Mouse (Mus musculus) midbrain, embryonic 13.5 days (tissue): Measurements from ENCODE around the gene 1810046K07Rik. TPM values are rescaled to one million over a fixed set of nuclear protein-coding genes. Genes with fewer than 3 reads are reported as not detected.
A peak's percentile ranks its signal among the peaks of the same experiment; 100 is the strongest.

Experiments
- ATAC-seq: fragments of 200-750 bp; cut with Nextera tagmentation; 2 replicates; pipeline ENCODE4 v1.8.0; 2017; ENCODE audit warnings: mild to moderate bottlenecking, moderate TSS enrichment, moderate library complexity
- H3K27ac ChIP-seq: fragments of 300-500 bp; sonication (generic); 2 replicates; pipeline ENCODE4 v1.5.1; 2015; ENCODE audit warnings: inconsistent platforms, mild to moderate bottlenecking, moderate library complexity
- H3K27me3 ChIP-seq: fragments of 300-500 bp; sonication (generic); 2 replicates; pipeline ENCODE4 v1.6.1; 2015; ENCODE audit warnings: mild to moderate bottlenecking, inconsistent platforms
- H3K36me3 ChIP-seq: fragments of 300-500 bp; sonication (generic); 2 replicates; pipeline ENCODE4 v1.6.1; 2015; ENCODE audit warnings: mild to moderate bottlenecking, inconsistent platforms
- H3K4me1 ChIP-seq: fragments of 300-500 bp; sonication (generic); replicated peaks from 2 replicates; pipeline ENCODE4 v1.6.1; 2015; ENCODE audit warnings: inconsistent platforms
- H3K4me2 ChIP-seq: fragments of 300-500 bp; sonication (generic); replicated peaks from 2 replicates; pipeline ENCODE4 v1.6.1; 2015; ENCODE audit warnings: moderate library complexity, mild to moderate bottlenecking, inconsistent platforms
- H3K4me3 ChIP-seq: fragments of 300-500 bp; sonication (generic); replicated peaks from 2 replicates; pipeline ENCODE4 v1.5.1; 2015; ENCODE audit warnings: mild to moderate bottlenecking, inconsistent platforms
- H3K9ac ChIP-seq: fragments of 300-500 bp; sonication (generic); replicated peaks from 2 replicates; pipeline ENCODE4 v1.6.1; 2015; ENCODE audit warnings: mild to moderate bottlenecking, inconsistent platforms
- H3K9me3 ChIP-seq: fragments of 300-500 bp; sonication (generic); 2 replicates; pipeline ENCODE4 v1.6.1; 2016; ENCODE audit warnings: mild to moderate bottlenecking, inconsistent platforms
- WGBS: fragments of 180-500 bp; shearing (Covaris S2); methylation state at CpG from one replicate; pipeline ENCODE4 v1.1.7; 2015; 5-methylcytosine and 5-hydroxymethylcytosine counted together
- polyA plus RNA-seq: library from polyadenylated mRNA; unstranded; fragments of >200 nt; fragmentation: Nextera tagmentation; extraction: Ambion mirVana; gene quantifications from 2 replicates; pipeline ENCODE4 v1.2.1, GENCODE M21; 2015

The 1810046K07Rik gene
- polyA plus RNA-seq = not detected in 2 replicates

DNA sequence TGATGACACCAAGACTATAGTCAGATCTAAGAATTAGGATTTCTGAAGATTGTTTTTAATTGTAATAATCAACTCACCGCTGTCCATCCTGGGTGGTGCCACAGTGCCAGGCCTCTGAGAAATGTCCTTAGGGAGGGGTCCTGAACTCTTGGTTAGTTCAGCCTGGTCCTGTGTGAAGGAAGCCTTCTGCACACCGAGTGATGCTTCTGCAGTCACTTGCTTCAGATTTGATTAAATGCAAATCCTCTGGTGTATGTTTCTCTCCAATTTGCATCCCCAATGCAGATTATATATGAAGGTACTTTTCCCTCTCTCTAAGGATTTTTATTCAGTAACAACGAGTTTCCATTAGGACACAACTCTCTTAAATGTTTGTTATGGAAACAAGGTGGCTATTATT lies at the start of gene 1810046K07Rik:
TSS of gene 1810046K07Rik (minus strand) at position 187 of the 400 bp plus-strand sequence.
- H3K4me3 ChIP-seq = no peak within 1 kb of the TSS
- no peaks in the 10 kb centered on the region for H3K36me3 ChIP-seq
- no peak within 1 kb of the TSS for H3K9ac ChIP-seq
- no peaks in the 10 kb centered on the region for H3K4me1 ChIP-seq
- H3K4me2 ChIP-seq = no peak within 1 kb of the TSS
- H3K27me3 ChIP-seq = no peaks in the 10 kb centered on the region
- H3K27ac ChIP-seq = no peak within 1 kb of the TSS
- 83% methylated on average over 3 of the region's 3 CpGs for WGBS
- no peak for ATAC-seq
- H3K9me3 ChIP-seq = no peaks in the 10 kb centered on the region

DNA sequence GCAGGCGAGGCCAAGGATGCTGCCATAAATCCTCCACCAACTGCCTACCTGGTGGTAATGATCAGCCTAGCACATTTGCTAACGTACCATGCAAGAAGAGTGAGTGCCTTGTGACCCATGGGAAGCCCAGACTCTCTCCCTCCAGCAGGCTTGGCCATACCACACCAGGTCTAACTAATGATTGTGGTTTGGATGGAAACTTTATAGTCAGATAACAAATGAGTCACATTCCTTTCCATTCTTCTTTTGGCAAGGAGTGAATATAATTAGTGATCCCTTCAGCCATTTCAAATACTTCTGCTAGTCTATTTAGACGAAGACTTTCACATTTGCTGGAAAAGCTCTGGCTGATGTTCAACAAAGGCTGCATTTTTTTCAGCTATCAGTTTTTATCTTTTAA lies 40.8 kb upstream of the 1810046K07Rik start:
- Histone ChIP-seq H3K4me1 (no peaks in the 10 kb centered on the region), H3K9ac (no peak overlapping the region), H3K4me2 (no peak overlapping the region), H3K27ac (no peak overlapping the region), H3K9me3 (no peaks in the 10 kb centered on the region), H3K4me3 (no peak overlapping the region), H3K36me3 (no peaks in the 10 kb centered on the region), H3K27me3 (no peaks in the 10 kb centered on the region)
- no peak for ATAC-seq
- WGBS = 80% methylated on average over 3 of the region's 3 CpGs

DNA sequence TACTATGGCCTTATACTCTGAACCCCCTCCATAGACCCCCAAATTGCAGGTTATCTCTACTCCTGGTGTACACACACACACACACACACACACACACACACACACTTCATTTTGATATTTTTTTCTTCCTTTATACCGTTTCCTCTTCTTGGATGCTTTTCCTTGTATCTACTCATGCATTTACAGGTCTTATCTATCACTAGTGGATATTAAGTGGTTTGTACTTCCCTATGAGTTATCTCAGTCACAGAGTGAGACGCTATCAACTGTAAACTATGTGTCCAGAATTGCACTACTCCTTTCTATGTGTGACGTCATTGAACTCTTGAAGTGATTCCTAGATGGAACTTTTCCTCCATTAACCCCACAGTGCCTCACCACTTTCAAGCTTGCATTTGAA lies 38.4 kb upstream of the 1810046K07Rik start:
- no peak overlapping the region for H3K4me2 ChIP-seq
- no peaks in the 10 kb centered on the region for H3K4me1 ChIP-seq
- H3K4me3 ChIP-seq = no peak overlapping the region
- no peaks in the 10 kb centered on the region for H3K9me3 ChIP-seq
- no peaks in the 10 kb centered on the region for H3K36me3 ChIP-seq
- no peak overlapping the region for H3K27ac ChIP-seq
- no peak for ATAC-seq
- 95% methylated on average over 3 of the region's 3 CpGs for WGBS
- no peaks in the 10 kb centered on the region for H3K27me3 ChIP-seq
- no peak overlapping the region for H3K9ac ChIP-seq

DNA sequence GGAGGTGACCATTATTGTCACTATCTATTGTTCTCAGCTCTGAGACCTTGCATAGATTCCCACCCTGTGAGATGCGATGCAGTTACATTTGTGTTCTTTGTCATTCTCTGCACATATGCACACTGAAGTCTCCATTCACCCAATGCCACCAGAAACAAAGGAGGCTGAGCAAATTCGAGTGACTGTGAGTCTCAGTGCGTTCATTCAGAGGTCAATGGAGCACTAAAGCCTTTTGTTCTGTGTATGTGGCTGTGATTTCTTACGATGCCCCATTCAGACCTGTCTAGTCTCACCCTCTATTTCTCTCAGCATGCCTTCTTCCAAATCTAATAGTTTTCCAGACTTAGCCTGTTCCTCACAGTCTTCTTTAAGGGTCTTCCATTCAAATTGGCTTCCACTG lies 35.3 kb upstream of the 1810046K07Rik start:
- no peak overlapping the region for H3K27ac ChIP-seq
- WGBS = 5% methylated on average over 4 of the region's 4 CpGs
- no peak overlapping the region for H3K4me3 ChIP-seq
- no peak overlapping the region for H3K4me2 ChIP-seq
- H3K27me3 ChIP-seq = no peaks in the 10 kb centered on the region
- no peaks in the 10 kb centered on the region for H3K9me3 ChIP-seq
- ATAC-seq = no peak
- H3K4me1 ChIP-seq = no peaks in the 10 kb centered on the region
- H3K9ac ChIP-seq = no peak overlapping the region
- H3K36me3 ChIP-seq = no peaks in the 10 kb centered on the region

DNA sequence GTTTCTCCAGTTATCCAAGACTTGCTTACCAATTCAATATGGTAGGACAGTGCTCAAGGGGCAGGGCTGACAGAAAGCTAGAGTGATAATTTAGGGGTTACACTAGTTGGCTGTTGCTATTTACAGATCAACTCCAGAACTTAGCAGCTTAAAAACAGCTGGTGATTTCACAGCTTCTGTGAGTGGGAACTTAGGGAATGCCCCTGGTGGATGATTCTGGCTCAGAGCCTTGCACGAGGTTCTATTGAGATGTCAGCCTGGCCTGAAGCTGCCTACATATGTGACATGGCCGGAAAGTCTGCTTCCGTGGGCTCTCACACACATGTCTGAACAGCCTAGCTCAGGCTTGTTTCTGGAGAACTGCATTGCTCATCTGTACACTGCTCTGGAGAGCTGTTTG lies 24.8 kb upstream of the 1810046K07Rik start:
- ATAC-seq = no peak
- no peak overlapping the region for H3K27ac ChIP-seq
- H3K9ac ChIP-seq = no peak overlapping the region
- H3K4me2 ChIP-seq = no peak overlapping the region
- H3K4me1 ChIP-seq = no peaks in the 10 kb centered on the region
- no peaks in the 10 kb centered on the region for H3K27me3 ChIP-seq
- H3K36me3 ChIP-seq = no peaks in the 10 kb centered on the region
- 76% methylated on average over 3 of the region's 3 CpGs for WGBS
- H3K4me3 ChIP-seq = no peak overlapping the region
- no peaks in the 10 kb centered on the region for H3K9me3 ChIP-seq

DNA sequence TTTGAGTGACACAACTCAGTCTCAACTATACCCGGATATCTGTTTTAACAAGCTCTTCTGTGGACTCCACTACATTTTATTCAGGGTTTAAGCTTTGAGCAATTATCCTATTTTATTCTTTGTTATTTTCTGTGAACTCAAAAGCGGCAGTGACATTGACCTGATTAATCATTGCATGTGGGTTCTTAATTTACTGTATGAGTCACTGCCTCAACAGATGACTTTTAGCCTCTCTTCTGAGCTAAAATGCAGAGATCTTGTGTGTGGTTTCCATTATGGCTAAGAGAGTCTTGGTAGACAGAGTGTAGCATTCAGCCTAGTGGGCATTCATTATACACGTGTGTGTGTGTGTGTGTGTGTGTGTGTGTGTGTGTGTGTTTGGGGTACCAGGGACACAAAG lies 24.2 kb upstream of the 1810046K07Rik start:
- 85% methylated on average over 3 of the region's 3 CpGs for WGBS
- no peaks in the 10 kb centered on the region for H3K27me3 ChIP-seq
- H3K9me3 ChIP-seq = no peaks in the 10 kb centered on the region
- H3K27ac ChIP-seq = no peak overlapping the region
- H3K4me3 ChIP-seq = no peak overlapping the region
- no peak for ATAC-seq
- H3K4me1 ChIP-seq = no peaks in the 10 kb centered on the region
- H3K4me2 ChIP-seq = no peak overlapping the region
- H3K9ac ChIP-seq = no peak overlapping the region
- no peaks in the 10 kb centered on the region for H3K36me3 ChIP-seq

DNA sequence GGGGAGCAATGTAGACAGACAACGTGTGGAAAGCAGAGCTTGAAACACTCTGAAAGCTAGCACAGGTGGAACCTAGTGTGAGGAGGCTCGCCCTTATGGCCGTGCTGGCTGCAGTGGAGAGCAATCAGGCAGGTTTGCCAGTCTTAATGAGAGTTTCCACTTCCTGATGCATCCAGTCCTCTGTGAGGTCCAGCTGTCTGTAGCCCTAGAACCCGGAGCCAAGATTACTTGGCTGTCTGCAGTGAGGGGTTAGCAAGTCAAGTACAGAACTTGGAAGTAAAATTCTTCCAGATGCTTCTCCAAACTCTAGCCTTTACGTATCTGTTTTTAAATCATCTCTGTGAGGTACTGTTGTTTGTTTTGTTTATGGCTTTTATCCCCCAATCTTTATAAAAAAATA lies 20.7 kb upstream of the 1810046K07Rik start:
- no peak for ATAC-seq
- Histone ChIP-seq H3K4me2 (no peak overlapping the region), H3K9ac (no peak overlapping the region), H3K4me1 (no peaks in the 10 kb centered on the region), H3K9me3 (no peaks in the 10 kb centered on the region), H3K27me3 (no peaks in the 10 kb centered on the region), H3K4me3 (no peak overlapping the region), H3K36me3 (no peaks in the 10 kb centered on the region), H3K27ac (no peak overlapping the region)
- 91% methylated on average over 5 of the region's 5 CpGs for WGBS

DNA sequence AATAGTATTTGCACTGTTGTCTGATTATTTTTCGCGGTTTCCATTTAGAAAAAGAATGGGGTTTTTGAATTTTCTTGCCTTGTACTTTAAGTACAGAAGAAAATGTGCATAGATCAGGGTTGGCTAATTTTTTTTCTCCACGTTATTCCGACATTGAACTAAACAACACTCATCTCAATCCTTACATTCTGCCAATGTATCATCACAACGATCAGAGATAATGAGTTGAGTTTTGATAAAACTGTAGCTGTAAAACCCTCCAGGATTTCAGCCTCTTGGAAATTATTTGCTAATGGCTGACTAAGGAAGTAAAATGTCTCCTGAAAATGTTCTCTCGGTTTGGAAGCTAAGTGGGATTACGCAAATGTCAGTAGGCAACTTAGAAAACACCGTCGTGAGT lies 17.1 kb upstream of the 1810046K07Rik start:
- WGBS = 94% methylated on average over 9 of the region's 9 CpGs
- no peak overlapping the region for H3K4me3 ChIP-seq
- no peaks in the 10 kb centered on the region for H3K4me1 ChIP-seq
- H3K27me3 ChIP-seq = no peaks in the 10 kb centered on the region
- no peak overlapping the region for H3K27ac ChIP-seq
- no peak overlapping the region for H3K4me2 ChIP-seq
- no peak for ATAC-seq
- H3K36me3 ChIP-seq = no peaks in the 10 kb centered on the region
- H3K9me3 ChIP-seq = no peaks in the 10 kb centered on the region
- H3K9ac ChIP-seq = no peak overlapping the region

DNA sequence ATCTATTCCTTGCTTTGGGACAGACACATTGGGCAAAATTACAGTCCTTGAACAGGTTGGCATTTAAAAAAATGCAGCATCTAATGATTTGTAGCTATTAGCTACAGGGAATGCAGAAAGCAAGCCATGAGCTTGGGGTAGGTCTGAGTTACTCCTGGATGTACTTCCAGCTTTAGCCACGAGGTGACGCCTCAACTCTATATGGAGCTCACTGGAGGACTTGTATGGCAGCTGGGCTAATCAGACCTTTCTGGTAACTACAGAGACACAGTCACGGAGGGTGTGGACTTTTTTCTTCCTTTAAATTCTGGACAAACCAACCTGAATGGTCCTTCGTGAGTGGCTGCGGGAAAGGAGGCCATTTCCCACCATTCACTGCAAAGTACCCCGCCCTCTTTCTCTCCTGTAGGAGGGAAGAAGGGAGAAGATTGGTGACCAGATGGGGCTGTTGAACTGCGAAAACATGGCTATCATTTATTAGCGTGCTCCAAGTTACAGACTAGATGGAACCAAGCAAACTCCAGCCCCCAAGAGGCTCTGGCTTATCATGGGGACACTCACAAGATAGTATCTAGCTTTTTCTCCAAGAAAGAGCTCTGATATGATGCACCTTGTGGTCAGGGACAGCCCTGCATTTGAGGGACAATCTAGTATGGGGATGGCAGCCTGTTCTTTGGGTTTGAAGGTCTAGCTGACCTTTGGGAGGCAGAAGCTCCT lies 6.7 kb upstream of the 1810046K07Rik start:
- Histone ChIP-seq H3K9me3 (no peaks in the 10 kb centered on the region), H3K9ac (no peak overlapping the region), H3K27me3 (no peaks in the 10 kb centered on the region), H3K4me3 (0 out of 2 replicates have a peak overlapping the region, but pooled peaks have one; percentile 5), H3K36me3 (no peaks in the 10 kb centered on the region), H3K27ac (no peak overlapping the region), H3K4me2 (0 out of 2 replicates have a peak overlapping the region, but pooled peaks have one; percentile 7), H3K4me1 (peaks cover 4% of the 10 kb centered on the region; the same call in 1 of the 2 replicates)
- ATAC-seq = peak; percentile 90
- WGBS = 30% methylated on average over 8 of the region's 8 CpGs

DNA sequence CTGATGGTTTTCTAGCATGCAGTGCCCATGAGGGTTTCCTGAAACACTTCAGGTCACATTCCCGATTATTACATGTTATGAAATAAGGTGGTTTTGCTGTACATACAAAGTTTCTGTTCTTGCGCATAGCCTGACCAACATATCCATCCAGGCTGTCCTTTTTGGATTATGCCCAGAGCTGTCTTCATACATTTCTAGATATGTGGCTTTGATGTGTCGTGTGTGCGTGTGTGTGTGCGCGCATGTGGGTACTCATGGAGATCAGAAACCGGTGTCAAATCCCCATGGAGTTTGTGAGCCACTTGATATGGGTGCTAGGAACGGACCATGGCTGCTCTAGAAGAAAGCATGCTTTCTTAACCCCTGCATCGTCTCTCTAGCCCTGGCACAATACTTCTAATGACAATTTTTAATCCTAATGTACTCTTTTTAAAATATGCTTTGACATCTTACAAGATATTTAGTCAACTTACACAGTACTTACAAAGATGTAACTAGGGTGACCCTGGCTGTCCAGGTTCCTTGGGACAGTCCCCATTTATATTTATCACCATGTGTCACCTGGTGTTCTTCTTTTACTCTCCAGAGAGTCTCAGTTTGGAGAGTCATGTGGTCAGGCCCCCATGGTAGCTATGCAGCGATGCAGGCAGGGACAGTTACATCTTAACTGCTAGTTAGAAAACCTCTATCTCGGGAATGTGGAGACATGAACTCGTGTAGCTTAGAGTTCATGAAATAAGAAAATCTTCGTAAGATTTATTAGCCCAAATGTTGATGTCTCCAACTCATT lies 2.9 kb upstream of the 1810046K07Rik start:
- 92% methylated on average over 13 of the region's 13 CpGs for WGBS
- H3K27ac ChIP-seq = no peak overlapping the region

DNA sequence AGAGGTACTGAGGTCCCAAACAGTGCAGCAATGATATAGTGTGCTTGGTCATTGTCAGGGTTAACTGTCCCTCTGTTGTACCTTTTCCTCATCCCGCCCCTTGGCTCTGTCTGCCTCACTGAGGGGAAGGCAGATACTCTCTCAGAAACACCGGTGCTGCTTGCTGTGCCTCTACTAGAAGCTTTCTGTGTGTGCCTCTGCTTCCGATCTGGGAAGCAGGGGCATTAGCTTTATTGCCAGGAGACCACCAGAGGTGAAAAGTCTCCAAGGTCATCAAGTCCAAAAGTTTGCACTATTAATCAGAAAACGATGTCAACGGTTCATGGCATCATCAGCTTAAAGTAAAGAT lies 1.2 kb downstream of the 1810046K07Rik start:
- WGBS = 85% methylated on average over 5 of the region's 5 CpGs
- Histone ChIP-seq H3K4me2 (no peak overlapping the region), H3K9me3 (no peaks in the 10 kb centered on the region), H3K27me3 (no peaks in the 10 kb centered on the region), H3K36me3 (no peaks in the 10 kb centered on the region), H3K27ac (no peak overlapping the region), H3K4me1 (no peaks in the 10 kb centered on the region), H3K4me3 (no peak overlapping the region), H3K9ac (no peak overlapping the region)
- no peak for ATAC-seq

More for the DNA sequence above, 2.9 kb upstream of the 1810046K07Rik start:
- ATAC-seq = no peak
- Histone ChIP-seq H3K4me2 (no peak overlapping the region), H3K4me1 (peaks cover 4% of the 10 kb centered on the region; the same call in 1 of the 2 replicates), H3K9me3 (no peaks in the 10 kb centered on the region), H3K9ac (no peak overlapping the region), H3K27me3 (no peaks in the 10 kb centered on the region), H3K4me3 (no peak overlapping the region), H3K36me3 (no peaks in the 10 kb centered on the region)

DNA sequence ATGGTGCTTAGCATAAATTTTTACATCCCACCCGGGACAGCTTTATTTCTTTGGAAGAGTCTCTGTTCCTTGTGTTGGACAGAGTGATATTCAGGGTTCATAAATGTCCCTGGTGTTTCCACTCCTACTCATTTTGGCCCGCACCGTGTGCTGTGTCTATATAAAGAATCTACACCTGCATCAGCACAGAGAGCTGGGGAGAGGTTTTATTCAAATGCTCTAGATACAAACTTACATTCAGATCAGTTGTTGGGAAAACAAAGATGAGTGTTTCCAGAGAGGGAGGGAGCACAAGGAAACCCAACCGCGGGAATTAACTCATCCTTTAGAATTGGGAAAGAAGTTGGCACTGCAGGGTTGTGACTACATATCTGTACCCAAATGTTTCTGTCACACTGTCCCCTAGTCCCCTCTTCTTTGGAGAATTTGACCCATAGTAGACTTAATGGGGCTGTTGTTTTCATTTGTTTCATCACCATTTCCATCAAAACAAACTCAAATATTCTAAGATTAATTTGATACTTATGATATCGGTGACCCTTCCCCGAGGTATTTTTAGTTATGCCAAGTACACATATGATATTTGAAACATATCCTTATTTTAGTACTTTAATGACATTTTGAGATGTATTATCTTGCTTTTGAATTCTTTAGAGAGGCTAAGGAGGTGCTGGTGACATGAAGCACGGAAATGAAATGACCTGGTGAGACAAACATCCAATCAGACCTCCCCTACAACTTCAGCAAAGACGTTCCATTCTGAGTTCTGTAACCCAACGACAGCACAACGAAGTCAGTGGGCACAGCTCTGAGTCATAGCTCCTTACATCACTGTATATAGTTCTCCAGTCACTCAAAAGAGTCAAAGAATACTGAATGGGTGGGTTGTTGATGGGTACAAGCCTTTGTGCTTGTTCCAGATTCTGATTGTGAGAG lies 1.8 kb downstream of the 1810046K07Rik start:
- H3K4me1 ChIP-seq = no peaks in the 10 kb centered on the region
- H3K27me3 ChIP-seq = no peaks in the 10 kb centered on the region
- no peaks in the 10 kb centered on the region for H3K9me3 ChIP-seq
- H3K27ac ChIP-seq = no peak overlapping the region
- H3K9ac ChIP-seq = no peak overlapping the region
- no peak overlapping the region for H3K4me2 ChIP-seq
- 87% methylated on average over 11 of the region's 11 CpGs for WGBS
- no peaks in the 10 kb centered on the region for H3K36me3 ChIP-seq
- no peak for ATAC-seq
- H3K4me3 ChIP-seq = no peak overlapping the region
